Mouse (Mus musculus) telencephalon, adult 2 months (tissue): ENCODE measurements at regions not wholly inside any gene's neighbourhood (a gene's known extent, or its start where the extent isn't known, plus 50 kb on each side); places are given as distances from the start of the nearest gene placed in this dataset.

Experiments
- DNase-seq: peaks from one replicate; pipeline ENCODE4 v3.0.0-alpha.2; 2011; ENCODE audit warnings: low read depth, low spot score

GRCm38 (mm10) chr13:73405720-73406629 is 61.0 kb upstream of the Lpcat1 start:
- DNase-seq = no peak

- peak; percentile 35 for DNase-seq
Observed at GRCm38 (mm10) chr13:73400921-73401320, 66.1 kb upstream of the Lpcat1 start.

- no peak for DNase-seq
Observed at GRCm38 (mm10) chr13:73397033-73397432, 68.7 kb upstream of the Ndufs6 start.

DNA sequence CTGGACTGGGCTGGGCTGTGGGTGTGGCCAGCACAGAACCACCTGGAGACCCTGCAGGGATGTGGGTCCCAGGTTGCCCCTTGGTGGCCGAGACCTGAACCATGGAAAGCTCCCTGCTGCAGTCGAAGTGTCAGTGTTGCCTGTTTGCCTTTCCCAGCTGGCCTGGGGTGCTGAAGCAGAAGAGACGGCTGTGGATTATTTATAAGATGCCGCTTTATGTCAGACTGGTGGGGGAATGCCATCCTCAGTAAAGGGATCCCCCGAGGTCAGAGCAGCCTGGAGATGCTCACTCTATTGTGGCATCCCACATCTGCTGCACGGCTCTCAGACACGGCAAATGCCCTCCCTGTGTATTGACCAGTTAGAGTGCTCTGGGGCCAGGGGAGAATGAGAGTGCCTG is 67.5 kb upstream of the Ndufs6 start:
- DNase-seq = no peak

- DNase-seq = no peak
Observed at GRCm38 (mm10) chr13:73389051-73389450, 60.7 kb upstream of the Ndufs6 start.

DNA sequence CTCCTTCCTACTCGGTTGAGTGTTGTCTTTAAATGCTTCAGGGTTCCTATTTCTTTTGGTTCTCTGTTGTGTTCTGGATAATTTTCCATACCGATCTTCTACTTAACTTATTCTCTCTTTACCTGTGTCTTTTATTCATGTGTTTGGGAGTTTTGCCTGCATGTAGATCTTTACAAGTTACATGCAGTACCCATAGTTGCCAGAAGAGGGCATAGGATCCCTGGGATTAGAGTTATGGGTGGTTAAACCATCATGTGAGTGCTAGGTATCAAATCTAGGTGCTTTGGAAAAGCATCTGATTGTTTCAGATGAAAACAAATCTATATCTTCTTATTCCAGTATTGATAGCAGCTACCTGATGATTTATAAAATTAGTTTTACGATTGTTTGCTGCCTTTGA is 55.2 kb upstream of the Ndufs6 start:
- DNase-seq = no peak
